Mouse (Mus musculus) embryo, embryonic 11 days (tissue): Measurements from ENCODE around the gene Bmf.
"Not testable (repeated sequence)": the region's sequence is repeated elsewhere in the genome, so short reads cannot be mapped to it uniquely, and the experiment has no call there.

Source experiments
- DNase-seq: peaks from one replicate; pipeline ENCODE4 v3.0.0-alpha.2; 2015

Gene Bmf

DNA sequence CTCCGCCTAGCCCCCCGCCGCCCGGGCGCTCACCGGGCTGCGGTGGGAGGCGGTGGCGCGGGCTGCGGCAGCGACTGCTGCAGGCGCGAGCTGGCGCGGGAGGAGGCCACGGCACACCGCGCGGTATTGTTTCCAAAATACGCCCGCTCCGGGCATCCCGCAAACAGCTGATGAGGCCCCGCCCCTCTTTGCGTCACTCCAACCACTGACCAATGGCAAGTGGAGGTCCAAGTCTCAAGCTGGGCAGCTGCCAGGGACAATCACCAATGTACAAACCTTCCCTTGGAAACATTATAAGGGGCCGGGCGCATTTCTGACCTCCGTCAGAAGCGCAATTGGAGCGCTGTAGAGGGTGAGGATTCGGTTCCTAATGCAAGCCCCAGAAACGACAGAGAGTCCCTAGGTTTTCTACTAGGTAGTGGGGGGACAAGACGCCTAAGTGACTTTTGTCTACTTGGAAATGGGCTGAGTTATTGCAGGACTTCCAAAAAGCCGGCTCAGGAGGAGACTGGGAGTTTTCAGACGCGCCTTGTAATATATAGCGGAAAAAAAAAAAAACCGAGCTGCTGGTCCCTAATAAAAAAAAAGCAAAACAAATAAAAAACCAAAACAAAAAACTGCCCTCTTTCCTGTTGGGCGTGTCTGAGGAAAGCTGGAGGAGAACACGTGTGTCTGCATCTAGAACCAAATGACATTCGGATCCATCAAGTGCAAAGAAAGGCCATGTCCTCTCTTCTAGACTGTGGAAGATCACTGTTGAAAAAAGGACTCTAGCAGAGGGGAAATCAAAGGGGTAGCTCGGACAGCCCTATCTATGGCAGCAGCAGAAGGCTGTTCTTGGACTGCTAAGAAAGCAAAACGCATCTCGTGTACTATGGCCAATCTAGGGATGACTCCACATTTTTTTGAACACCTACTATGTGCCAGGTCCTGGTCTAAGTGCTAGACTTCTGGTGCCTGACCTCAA lies at the start of gene Bmf:
Gene Bmf, minus strand, starts transcription at position 181 of the 967 bp plus-strand sequence.
- DNase-seq, result peak; percentile 98

DNA sequence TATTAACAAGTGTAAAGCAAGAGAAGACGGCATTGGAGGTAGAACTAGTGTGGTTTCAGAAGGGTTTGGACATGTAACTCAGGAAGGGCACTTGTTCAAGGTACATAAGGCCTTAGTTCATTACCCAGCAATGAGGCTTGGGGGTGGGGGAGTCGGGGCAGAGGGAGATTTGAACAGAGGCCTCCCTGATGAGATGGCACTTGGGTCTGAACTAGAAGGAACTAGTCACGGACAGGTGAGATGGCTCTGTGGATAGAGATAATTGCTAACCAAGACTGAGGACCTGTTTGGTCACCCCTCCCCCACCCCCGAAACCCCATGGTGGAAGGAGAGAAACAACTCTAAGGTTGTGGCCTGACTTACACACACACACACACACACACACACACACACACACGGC lies 49.6 kb upstream of the Bmf start:
- DNase-seq, result peak; percentile 6

DNA sequence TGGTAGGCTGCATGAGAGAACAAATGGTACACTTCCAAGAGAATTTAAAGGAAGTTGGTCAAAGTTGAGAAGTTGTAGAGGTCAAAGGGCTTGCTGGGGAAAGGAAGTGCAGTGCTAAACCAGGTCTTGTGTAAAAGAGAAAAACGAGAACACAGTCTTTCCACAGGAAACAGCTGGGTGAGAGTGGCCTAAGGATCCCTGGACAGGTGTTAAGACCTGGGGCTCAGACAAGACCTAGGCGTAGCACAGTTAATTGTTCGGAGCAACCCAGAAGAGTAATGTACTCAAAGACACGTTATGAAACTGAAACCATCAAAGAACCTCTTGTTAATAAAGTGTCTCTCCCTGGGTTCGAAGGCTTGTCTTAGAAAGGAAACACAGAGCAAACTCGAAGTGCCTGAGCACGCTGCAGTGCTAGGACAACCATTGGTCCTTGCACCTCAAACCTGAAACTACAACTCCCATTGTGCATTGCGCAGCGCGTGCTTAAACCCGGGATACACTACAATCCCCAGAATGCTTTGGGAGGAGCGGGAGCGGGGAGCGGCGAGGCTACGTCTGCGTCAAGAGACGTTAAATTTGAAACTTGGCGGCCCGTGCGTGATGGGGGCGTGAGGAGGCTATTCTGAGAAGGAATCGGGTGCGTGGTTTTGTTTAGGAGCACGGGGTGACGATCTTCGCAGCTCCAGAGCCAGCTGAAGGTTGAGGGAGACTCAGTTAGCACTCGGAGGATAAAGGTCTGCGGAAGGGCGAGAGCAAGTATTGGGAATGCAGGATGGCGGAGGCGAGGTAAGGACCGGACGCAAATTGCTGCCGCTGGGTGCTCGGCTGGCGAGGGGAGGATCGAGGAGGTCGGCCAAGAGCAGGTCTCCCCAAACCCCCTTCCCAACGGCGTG lies 48.4 kb upstream of the Bmf start, which contains the start of gene Bub1b:
Gene Bub1b, plus strand, starts transcription at position 539 of the 896 bp plus-strand sequence.
- peak; percentile 97 for DNase-seq

DNA sequence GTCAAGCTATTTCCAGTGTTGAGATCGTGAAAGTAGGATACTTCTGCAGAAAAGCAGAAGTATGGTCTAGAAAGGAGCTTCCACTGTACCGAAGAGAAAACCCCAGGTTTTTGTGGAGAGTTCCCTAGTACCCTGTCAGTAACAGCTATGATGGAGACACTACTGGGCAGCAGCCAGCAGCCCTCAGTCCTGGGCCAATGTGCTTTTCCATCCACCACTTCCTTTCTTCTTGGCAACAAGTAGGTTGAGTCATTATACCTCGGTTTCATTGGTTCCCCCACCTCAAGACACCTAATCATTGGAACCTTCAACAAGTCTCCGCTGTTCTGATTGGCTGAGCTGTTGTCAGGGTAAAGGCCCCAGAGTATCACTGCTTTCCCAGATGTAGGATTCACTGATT lies 41.6 kb upstream of the Bmf start:
- no peak for DNase-seq

DNA sequence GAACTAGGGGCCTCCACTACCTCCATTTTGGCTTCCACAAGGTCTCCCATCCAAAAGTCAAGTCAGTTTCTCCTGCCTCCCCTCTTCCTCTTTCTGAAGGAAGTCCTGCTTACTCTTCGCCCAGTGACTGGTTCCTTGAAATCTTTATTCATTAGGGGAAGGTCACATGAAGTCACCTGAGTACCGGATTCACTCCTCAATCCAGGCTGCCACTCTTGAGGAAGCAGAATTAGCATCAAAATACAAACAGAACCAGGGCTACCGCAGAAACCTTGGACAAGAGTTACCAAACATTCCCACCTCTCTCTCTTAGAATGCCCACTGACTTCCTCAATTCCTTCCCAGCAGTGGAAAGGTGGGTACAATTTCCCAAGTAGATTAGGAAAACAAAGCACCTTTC lies 38.2 kb upstream of the Bmf start:
- no peak for DNase-seq

DNA sequence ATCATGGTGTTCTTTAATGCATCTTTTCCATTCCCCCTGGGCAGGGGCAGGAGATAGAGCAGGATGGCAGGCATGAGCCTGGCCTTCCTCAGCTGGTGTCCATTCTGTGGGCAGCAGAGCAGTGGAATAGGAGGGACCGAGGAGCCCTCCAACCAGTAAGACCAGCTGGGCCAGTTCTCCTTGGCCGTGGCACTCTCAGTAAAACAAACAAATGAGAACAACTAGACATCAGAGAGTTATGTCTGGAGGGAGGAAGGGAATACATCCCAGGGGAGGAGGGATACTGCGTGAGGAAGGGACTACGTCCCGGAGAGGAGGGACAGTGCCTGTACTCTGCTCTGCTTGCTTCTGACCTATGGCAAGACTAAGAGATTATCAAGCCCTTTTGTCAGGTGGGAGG lies 36.5 kb upstream of the Bmf start:
- DNase-seq, result no peak

DNA sequence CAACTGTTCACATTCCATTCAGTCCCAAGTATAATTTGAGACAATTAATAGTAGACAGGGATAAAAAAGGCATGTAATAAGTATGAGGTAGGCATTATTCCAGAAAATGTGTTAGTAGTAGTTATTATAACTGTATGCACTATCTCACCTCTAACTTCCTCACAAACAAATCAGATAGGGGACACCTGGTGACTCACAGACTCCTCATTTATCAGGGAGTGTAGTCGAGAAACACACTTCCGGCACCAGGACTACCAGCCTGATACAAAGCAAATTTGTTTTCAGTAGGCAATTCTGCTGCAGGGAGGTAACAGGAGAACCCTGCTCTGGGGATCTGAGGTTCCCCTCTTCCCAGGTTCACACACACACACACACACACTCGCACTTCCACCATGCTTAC lies 23.6 kb upstream of the Bmf start:
- no peak for DNase-seq

DNA sequence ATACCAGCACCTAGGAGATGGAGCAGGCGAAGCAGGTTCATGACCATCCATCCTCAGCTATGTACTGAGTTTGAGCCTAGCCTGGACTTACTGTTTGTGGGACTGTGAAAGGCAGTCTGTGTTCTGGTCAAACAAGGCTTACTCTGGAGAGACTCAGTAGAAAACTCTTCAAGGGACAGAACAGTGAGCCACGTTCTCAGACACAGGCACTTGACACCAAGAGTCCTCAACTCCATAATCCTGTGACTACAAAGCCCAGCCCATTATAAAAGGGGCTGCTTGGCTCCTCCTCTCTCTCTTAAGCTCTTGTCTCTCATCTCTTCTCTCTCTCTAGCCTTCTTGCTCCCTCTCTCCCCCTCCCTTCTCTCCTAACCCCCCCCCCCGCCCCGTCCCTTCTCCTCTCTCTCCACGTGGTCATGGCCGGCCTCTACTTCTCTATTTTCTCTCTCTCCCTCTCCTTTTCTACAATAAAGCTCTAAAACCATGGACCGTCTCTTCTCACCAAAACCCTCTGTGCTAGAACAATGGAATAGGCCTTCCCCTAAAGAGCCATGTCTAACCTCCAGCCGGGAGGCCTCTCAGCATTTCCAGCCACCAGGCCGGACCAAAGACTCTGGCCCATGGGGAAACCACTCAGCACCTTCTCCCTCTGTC lies 22.8 kb upstream of the Bmf start:
- DNase-seq, result no peak

DNA sequence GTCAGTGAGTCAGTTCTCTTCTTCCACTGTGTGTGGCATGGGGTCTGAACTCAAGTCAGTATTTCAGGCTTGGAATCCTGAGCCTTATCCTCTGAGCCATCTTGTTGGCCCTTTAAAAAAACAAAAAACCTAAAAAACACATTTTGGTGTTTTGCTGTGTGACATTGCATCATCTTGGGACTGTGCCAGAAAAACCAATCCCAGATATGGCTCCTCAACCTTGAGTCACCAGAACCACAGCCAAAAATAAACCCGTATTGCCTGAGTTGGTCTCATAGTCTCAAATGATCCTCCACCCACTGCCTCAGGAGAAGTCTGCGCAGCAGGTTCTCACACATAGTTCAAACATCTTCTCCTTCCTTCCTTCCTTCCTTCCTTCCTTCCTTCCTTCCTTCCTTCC lies 21.5 kb upstream of the Bmf start:
- DNase-seq, result no peak

DNA sequence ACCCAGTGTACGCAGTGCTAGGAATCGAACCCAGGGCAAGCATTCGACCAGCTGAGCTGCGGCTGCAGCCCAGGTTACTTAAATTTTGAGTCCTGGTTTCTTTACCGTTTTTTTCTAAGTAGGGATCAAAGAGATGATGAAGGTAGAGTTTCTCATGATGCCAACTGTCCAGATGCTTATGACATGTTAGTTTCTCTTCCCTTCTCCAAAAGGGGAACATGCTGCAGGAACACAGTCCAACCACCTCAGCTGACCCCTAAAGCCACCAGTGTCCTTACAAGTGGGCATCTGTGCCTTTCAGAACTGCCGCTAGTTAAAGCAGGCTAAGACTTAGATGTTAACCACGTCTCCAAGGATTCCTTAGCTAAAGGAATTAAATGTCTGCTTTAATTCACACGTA lies 17.7 kb upstream of the Bmf start:
- DNase-seq, result no peak

DNA sequence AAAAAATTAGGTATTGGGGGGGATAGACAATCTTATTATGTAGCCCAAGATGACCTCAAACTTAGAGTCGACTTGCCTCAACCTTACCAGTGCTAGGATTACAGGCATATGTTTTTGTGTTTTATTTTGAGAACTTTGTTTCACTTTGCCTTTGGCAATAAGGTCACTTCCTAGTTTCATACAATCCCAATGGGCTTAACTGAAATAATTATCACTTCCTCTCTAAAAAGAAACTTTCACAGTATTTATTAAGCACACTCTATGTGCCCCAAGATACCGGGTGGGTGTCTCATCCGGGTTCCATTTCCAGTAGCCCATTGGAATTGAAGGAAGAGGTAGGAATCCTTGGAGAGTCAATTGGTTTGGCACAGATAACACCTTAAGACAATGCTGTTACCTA lies 12.9 kb upstream of the Bmf start:
- DNase-seq, result no peak

DNA sequence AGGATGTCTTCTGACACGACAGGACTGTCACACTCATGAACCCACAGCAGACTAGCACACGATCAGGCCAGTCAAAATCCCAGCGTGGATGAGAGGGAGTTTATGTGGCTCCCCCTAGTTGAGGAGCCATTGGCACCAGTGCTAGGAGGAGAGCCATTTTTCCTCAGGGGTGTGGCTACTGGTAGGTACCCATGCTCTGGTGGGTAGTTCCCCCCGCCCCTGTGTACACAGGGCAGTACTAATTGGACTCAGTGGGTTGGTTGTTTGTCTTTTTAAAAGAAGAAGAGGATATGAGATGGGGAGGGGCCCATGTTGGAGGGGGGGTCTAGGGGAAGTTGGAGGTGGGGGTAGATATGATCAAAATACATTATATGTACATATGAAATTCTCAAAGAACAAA lies 12.5 kb upstream of the Bmf start:
- no peak for DNase-seq

DNA sequence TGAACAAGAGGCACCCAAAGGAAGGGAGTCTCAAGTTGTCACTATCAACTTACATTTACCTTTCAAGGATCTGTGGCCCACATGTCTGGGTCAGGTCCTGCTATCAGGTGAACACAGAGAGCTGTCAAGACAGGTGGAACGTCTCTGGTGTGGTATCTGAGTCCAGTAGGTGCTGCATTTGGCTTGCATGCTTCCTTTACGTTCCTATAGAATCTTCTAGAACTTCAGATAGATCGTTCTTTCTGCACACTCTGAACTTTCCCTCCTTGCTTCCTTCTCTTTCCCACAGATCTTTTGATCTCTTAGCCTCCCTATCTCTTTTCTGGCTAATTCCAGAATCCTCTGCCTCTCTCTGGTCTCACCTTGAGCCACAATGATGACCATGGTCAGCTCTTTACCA lies 8.9 kb upstream of the Bmf start:
- no peak for DNase-seq

DNA sequence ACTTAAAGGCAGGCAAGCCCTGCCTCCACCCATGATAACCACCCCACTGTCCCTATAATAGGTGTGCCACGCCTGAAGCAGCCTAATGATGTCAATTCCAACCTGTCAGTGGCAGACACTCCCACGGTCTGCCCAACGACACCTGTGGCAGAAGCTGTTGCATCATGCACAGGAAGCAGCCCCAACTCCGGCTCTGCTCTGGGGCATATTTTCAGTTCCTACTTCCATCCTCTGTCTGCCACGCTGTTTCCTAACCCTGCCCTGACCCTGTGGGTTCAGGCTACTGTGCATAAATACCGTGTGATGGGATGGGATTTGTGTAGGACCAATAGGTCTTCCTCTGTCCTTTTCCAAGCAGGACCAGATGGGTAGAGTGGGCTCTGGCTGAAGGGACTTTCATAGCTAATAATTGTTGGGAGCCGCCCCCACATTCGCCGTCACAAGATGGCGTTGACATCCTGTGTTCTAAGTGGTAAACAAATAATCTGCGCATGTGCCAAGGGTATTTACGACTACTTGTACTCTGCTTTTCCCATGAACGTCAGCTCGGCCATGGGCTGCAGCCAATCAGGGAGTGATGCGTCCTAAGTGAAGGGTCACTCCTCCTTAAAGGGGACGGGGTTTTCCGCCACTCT lies 5.0 kb upstream of the Bmf start:
- not testable (repeated sequence) for DNase-seq

DNA sequence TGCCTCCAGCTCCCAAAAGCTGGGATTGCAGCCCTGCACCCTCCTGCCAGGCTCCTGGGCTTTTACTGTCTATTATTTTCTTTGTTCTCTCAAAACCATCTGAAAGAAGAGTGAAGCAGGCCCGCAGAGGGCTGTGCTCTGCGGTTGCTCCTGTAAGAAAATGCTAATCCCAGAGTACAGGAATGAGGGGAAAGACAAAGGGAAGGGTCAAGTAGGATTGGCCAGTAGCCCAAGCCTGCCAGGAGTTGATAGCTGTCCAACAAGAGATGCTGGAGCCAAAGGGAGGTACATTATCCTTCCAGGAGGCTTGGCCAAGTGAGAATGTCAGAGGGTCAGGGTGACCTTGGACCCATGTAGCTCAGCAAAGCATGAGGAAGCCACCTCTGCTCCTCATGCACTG lies 2.1 kb upstream of the Bmf start:
- DNase-seq, result no peak

DNA sequence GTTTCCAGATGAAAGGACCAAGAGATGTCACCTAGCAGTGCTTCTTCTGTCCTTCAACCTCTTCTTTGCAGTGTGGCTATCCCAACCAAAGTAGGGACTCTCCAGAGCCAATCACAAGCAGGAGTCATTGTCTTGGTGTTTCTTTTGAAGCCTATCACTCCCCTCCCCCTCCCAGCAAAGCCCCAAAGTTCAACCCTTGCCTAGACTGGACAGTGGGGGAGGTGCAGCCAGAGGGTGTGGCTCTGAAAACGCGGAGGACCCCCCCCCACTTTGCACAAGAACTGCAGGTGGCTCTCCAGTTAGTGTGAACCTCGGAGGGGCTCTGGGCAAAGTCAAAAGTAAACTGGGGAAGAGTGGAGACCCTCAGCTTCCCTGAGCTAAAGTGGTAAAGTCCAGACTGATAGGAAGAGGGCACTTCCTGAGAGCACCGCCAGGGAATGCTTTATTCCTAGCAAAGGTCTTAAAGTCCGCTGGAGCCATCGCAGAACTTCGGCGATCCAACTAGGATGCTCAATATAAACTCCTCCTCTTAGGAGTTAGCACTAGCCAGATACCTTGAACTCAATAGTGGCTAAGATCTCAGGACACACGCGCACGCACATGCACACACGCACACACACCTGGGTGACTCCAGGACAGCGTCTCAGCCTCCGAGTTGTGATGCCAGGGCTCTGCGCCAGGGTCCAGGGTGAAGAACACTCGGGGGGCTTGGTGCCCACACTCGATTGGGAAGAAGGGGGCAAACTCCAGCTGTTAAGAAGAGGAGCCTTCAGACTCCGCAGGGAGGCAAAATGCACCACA lies 866 bp downstream of the Bmf start:
- peak; percentile 72 for DNase-seq

DNA sequence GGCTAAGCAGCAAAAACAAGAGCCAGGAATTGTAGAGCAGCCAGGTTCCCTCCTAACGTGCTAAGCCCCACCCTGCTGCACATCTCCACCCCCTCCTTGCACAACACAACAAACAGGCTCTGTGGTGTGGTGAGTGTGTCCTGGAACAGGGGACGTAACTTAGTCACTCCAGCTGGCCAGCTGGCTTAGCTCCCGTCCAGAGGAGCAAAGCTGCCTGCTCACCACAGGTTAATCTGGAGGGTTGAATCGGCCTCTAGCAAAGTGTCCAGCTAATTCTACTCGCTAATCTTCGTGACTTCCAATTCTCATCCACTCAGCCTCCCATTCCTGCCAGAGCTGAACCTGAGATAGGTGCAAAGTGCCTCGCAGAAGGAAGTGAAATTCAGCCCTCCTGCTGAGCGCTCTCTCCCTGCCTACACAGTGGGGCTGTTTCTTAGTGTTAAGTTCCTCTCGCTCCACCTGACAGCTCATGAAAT lies 1.9 kb downstream of the Bmf start:
- no peak for DNase-seq

DNA sequence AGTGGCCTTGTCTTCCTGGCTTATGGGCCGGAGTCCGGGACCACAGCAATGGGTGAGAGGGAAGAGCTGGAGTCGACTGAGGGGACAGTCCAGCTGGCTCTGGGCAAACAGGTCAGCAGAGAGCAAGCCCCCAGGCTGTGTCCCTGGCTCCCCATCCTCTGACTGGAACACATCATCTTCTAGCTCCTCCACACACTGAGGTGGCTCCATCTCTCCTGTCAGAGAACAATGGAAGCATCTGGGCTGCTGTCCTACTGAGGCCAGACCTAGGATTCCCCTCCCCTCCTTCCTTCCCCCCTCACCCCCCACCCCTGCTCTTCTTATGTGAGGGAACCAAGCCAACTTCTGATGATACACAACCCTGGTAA lies 2.7 kb downstream of the Bmf start:
- DNase-seq, result no peak

DNA sequence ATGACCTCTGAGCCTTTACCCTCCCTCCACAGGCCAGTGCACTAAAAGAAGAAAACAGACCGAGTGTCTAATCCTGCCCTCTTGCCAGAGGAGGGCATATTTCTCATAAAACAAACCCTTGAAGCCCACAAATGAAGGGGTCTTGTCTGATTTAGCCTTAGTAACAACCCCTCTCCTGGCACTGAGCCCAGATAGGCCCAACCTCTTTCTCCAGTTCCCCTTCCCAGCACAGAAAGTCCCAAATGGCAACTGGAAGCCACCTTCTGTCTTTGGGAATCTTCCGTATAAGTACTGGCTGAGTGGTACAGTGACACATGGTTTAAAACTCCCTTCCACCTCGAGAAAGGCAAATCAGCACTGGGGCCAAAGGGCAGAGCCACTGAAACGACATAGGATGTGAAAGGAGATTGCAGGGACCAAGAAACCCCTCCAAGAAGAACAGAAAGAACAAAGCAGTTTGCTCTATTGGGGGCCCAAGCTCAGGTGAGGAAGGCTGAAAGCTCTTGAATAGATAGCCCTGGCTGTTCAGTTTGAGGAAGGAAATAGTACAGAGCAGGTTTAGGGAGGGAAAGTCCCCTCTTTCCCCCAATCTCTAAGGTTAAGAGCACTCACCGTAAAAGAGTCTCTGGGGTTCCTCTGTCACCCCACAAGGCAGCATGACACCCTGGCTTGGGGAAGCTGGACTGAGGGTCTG lies 3.2 kb downstream of the Bmf start:
- DNase-seq, result no peak

DNA sequence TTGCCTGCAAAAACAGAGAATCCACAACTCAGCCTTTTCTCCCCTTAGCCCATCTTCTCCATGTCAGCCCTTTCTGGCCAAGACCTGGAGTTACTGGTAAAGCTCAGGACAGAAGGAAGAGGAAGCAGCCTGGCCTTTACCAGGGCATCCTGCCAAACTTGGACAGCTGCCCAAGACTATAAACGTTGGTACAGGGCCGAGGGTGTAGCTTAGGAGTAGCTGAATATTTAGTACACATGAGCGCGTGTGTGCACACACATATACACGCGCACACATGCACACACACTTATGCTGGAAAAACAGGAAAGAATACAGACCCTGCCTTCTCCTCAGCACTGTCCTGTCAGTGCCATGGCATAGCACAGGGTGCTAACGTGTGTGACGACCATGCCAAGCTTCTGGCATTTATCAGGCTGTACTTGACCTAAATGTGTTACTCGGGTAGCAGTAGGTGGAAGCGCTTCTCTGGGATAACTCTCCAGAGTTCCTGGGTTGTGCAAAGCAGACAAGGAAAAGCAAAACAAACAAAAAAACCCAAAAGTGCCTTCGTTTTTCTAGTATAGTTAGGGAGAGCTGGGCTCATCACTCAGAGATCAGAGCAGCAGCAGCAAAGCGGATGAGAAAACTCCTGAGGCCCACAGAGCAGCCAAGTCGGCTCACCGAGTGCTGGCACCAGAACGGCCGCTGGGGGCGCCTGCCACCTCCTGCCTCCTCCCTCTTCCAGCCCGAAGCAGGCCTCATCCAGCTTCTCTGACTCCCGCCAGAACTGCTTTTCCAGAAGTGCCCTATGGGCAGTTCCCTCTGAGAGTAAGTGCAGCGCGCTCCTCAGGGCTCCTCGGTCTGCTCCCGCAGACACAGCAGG lies 4.0 kb downstream of the Bmf start:
- DNase-seq, result peak; percentile 92
